Mouse (Mus musculus) liver, postnatal 0 days (tissue): ENCODE results near the gene Med13.

ENCODE experiments used
- CTCF ChIP-seq: sonication (generic); IDR thresholded peaks from 2 replicates; pipeline ENCODE4 v1.5.1; 2016; ENCODE audit warnings: antibody characterized with exemption, low read depth
- EP300 ChIP-seq: IDR thresholded peaks from 2 replicates; pipeline ENCODE4 v1.6.1; 2016; ENCODE audit warnings: antibody characterized with exemption, low read depth, mild to moderate bottlenecking

- TF ChIP-seq EP300, result no peak
- TF ChIP-seq CTCF, result no peak
Observed at GRCm38 (mm10) chr11:86257054-86257453, 100.3 kb downstream of the Med13 start.
